Mouse (Mus musculus): Measurements from ENCODE around the gene Dennd2a.
"Not testable (repeated sequence)": the region's sequence is repeated elsewhere in the genome, so short reads cannot be mapped to it uniquely, and the experiment has no call there.

Dennd2a gene

DNA sequence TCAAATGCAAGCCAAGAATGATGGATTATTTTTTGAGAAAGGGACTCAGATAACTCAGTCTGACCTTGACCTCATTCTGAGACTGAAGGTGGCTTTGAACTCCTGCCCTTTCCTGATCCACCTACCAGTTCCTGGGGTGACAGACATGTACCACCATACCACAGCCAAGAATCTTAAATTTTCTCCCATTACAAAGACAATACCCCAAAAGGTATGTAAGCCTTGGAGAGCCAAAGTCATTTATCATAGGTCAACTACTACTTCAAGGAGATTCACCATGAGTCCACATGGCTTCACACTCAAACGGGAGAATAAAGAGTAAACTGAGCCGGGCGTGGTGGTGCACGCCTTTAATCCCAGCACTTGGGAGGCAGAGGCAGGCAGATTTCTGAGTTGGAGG, 107.1 kb downstream of the Dennd2a start:
- DNase-seq (ENCODE audit: low spot score): no peak

DNA sequence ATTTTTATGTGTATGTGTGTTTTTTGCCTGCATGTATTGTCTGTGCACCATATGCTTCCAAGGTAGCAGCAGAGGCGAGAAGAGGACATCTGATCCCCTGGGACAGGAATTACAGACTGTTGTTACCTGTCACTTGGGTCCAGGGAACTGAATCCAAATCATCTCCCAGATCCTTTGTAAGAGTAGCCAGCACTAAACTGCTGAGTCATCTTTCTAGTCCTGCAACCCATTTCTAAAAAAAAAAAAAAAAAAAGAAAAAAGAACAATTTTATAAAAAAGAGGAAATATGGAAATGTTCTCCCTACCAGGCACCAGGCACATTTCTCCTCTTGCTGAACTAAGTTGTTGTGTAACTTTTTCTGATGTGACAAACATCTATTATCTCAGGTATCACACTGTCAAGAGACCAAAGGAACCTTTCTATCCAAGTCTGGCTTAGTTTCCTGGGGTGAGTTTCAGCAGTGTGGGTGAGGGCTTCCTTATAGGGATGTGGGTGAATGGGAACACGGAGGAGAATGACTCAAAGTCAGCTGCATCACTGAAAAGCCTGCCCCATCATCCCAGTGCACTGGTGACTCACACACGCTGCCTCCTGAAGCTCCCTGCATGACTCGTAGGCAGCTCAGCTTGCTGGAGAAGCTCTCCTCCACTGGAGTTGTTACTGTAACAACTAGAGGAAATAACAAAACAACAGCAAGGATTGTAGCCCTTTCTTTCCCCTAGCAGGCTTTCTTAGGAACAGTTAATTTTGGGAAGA, 110.1 kb downstream of the Dennd2a start:
- DNase-seq (ENCODE audit: low spot score): peak; percentile 30

DNA sequence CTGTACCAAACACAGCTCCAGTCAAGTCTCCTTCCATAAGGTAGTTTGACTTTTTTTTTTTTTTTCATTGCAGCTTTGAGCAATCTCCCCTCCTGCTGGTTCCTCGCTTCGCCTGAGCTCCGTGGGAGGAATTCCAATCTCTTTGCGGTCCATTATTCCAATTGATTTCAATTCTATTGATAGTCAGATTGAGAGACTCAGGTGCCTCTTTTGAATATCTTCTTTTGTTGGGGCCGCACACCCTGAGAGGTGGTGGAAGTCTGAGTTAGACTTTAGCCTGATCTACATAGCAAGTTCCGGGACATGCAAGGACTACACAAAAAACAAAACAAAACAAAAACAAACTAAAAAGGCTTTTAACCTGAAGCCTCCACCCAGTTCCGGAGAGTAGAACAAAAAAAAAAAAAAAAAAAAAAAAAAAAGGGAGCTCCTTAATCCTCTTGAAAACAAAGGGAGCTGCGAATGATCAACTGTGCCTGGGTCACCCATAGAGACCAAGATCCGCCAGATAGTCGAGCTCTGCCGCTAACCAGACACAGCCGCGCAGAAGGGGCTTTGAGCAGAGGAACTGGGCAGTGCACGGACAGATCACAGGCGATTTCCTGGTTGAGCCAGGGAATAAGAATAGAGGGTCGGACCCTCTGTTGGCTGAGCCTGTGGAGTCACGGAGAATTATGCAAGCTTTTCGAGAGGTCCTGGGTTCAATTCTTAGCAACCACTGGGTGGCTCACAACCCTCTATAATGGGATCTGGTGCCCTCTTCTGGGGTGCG, 111.7 kb downstream of the Dennd2a start:
- DNase-seq (ENCODE audit: low spot score): no peak

DNA sequence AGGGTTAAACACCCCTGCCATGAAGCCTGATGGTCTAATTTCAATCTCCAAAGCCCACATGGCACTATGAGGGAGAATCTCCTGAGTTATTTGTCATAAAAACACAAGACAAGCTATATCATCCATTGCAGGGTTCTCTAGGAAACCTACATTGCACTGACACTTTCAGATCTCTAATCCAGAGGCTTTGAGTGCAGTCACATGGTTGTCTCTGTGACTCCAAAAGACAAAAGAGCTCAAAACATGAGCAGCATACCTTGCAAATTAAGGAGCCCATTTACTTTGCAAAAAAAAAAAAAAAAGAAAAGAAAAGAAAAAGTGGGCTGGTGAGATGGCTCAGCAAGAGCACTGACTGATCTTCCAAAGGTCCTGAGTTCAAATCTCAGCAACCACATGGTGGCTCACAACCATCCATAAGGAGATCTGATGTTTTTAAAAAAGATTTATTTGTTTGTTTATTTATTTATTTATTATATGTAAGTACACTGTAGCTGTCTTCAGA, 114.8 kb downstream of the Dennd2a start:
- no peak for DNase-seq (ENCODE audit: low spot score)

DNA sequence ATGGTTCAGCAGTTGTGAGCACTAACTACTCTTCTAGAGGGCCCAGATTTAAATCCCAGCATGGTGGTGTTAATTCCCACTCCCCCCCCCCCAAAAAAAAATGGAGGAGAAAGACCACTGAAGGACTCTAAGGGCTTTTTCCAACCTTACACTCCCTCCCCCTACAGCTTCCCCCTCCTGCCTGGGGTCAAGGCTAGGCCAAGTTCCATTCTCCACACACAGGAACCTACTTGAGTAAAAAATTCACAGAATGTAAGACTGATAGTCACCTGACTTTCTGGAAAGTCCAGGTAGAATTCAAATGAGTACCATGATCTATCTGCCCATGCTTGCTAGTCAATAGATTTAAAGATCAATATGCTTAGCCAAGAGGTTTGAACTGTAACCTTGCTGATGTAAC, 117.5 kb downstream of the Dennd2a start:
- no peak for DNase-seq (ENCODE audit: low spot score)

DNA sequence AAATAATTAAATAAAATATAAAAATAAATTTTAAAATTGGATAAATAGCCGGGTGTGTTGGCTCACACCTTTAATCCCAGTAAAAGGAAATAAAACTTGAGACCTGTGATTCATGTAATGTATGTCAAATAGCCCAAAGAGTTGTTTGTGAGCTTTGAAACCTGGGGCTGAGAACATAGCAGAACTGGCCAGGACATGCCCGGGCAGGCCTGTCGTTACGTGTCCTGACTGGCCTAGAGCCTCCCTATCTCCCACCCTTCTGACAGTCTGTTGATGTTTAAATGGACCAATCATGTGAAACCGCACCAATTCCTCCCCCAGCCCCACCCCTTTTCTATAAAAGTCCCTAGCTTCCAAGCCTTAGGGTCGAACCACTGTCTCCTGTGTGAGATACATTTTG, 120.1 kb downstream of the Dennd2a start:
- DNase-seq (ENCODE audit: low spot score): not testable (repeated sequence)

DNA sequence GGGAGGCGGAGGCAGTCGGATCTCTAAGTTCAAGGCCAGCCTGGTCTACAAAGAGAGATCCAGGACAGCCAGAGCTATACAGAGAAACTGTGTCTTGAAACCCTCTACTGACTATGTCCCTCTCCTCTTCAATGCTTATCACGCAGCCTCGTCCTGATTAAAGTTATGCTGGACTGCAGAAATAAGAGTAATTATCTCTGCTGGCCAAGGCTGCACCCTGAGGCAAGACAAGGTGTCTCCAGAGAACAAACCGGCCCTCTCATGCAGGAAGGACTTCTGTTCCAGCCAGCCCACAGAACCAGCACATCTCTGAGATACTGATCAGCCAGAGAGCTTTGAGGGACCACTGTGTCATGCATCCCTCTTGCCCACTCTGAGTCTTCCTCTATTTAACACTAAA, 121.8 kb downstream of the Dennd2a start:
- no peak for DNase-seq (ENCODE audit: low spot score)

DNA sequence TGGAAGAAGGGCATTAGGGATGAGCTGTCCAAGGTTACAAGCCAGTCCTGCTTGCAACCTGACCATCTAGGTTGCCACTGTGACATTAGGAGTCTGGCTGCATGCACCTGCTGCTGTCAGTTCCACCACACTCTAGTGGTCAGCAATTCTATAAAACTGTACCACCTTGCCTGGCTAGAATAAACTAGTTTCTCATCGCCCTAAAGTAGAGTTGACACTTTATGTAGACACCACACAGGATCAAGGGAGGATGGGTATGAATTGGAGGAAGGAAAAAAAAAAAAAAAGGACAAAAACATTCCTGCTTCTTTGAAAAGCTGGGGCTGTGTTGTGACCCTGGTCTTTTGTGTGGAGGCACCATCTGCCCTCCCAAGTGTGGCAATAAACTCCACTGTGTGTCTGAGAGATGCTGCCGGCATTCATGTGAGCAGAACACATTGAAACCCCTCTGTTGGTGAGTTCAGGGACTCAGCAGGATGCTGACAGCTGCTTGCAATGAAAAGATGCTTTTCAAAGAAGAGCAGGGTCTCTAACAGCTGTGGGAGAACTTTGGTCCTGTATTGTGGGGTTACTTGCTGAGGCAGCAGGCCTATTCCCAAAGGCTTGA, 122.7 kb downstream of the Dennd2a start:
- no peak for DNase-seq (ENCODE audit: low spot score)

DNA sequence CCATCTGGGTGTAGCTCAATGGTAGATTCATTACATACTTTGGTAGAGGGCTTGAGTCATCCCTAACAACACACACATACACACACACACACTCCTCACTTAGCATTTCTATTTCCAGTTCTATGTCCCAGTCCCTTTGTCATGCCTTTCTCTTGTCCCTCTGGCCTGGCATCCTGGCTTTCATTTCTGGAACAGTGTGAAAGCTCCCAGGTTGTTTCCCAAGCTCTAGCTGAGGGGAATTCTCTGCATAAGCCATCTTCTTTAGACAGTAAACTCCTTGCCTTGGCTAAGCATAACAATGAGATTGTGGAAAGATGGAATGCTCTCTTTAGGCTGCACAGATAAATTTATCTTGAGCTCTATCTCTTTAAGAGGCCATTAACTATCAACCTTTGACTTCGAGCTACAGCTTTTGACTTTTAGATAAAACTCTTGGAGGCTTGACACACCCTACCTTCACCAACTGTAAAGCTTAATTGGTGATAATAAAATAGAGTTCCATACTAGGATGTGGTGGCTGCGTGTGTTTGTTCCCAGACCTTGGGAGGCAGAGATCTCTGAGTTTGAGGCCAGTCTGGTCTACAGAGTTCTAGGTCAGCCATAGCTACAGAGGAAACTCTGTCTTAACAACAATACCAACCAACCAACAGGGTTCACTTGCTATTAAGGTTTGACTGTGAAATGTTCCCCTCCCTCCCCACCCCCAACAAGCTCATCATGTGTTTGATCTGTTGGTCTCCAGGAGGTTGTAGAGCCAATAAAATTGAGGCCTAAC, 123.4 kb downstream of the Dennd2a start:
- no peak for DNase-seq (ENCODE audit: low spot score)

DNA sequence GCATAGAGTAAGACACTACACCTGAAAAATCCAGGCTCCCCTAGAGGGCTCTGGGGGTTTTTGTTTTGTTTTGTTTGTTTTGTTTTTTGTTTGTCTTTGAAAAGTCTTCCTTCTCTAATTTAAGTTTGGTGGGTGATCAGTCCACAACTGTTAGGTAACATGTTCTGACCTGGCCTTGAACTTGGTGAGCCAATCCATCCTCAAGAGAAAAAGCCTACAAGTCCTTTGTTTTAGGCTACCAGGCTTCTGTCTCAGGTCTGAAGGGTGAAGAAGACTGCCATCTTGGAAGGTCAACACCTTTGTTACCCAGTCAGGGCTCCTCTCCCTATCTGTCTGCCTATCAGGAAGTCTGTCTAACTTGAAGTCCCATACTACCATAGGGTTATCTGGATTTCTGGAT, 124.0 kb downstream of the Dennd2a start:
- DNase-seq (ENCODE audit: low spot score): no peak

DNA sequence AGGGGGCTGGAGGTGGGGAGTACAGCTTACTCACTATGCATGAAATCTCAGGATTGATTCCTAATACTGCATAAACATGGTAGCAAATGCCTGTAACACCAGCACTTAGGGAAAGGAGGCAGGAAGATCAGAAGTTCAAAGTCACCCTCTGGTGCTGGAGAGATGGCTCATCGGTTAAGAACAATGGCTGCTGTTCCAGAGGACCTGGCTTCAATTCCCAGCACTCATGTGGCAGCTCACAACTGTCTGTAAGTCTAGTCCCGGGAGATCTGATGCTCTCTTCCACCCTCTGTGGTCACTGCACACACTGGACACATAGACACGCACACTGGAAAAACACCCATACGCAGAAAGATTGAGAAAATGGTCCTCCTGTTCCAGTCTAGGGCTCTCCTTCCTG, 124.5 kb downstream of the Dennd2a start:
- DNase-seq (ENCODE audit: low spot score): no peak

DNA sequence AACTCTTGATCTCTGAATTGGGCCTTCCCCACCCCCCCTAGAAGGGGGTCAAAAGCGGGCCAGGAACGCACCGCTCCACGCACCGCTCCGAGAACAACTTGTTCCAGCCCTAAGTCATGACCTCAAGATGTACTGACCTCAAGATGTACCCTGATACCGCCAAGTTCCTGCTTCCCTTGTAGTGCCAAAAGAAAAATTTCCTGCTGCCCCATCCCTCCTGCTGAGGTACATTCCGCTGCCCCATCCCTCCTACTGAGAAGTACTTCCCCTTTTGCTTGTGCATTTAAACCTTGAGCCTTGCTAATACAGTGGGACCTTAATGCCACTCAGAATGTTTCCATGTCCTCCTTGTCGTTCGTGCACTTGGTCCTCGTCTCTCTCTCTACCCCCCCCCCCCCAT, 126.9 kb downstream of the Dennd2a start:
- no peak for DNase-seq (ENCODE audit: low spot score)

DNA sequence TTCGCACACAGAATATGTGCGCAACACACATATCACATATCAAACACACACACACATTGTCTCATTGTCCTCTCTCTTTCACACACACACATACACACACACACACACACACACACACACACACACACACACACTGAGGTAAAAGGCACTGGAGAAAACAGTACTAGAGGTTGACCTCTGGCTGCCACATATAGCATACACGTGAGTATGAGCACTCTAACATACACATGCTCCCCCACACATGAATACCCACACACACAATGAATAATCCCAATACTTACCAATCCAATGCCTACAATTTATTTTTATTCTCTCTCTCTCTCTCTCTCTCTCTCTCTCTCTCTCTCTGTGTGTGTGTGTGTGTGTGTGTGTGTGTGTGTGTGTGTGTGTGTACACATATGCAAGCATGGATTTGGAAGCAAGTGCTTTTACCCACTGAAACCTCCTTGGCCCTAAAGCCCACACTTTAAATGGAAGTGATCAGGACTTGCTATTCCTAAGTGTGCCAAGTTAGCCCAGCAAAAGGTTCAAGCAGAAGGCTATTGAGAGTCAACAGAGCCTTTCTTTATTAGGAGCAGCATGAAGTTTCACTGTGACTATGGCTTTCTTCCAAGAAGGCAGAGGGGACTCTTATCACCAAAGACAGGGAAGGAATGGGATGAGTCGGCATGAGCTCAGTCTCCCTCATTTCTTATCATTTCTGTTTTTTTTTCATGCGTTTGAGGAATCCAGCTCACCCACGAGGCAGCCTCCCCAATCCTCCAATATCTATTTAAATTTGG, 128.5 kb downstream of the Dennd2a start:
- DNase-seq (ENCODE audit: low spot score): no peak

DNA sequence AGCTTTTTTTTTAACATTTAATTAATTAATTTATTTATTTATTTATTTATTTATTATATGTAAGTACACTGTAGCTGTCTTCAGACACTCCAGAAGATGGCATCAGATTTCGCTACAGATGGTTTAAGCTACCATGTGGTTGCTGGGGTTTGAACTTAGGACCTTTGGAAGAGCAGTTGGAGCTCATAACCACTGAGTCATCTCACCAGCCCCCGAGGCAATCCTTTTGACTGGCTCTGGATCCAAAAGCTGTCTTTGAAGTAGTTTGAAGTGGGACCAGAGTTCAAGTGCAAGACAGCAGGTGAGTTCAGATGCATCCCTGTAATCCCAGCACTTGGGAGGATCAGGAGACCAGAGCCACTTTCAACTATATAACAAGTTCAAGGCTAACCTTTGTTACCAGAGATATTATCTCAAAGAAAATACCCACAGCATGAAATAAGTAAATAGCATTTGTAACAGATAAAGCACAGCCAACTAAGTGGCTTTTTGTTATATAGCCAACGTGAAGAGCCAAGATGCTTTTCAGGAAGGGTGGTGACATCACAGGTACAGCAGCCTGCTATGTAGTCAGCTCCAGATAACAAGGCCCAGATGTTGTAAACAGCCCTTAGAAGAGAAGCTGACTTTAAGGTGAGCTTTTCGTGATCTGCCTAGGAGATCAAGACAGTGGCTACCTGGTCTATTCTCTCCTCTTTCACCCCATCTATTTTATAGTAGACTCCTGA, 130.2 kb downstream of the Dennd2a start:
- no peak for DNase-seq (ENCODE audit: low spot score)

DNA sequence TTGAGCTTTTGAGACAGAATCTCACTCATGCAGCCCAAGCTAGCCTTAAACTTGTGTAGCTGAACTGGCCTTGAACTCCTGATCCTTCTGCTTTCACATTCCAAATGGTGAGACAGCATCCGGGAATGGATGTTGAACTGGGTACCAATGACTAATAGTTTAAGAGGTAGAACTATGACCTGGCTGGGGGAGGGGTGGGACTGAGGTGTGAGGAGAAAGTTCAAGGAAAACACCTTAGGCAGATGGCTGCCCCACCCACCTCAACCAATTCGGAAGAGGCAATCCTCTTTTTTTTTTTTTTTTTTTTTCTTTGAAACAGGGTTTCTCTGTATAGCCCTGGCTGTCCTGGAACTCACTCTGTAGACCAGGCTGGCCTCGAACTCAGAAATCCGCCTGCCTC, 130.9 kb downstream of the Dennd2a start:
- no peak for DNase-seq (ENCODE audit: low spot score)

DNA sequence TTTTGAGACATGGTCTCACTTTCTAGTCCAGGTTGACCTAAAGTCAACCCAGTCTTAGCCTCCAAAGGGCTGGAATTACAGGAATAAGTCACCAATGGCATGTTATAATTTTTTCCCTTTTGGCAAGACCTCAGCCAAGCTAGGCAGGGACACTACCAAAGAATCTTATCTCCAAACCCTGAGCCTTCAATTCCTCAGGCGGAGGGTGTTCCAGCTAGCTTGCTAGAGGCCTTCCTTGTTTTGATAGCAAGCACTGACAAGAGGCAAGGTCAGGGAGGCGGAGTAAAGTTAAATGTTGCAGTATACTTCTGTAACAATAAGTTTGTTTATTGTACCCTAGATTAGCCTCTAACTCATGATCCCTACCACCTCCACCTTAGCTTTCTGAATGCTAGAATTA, 132.5 kb downstream of the Dennd2a start:
- DNase-seq (ENCODE audit: low spot score): no peak

DNA sequence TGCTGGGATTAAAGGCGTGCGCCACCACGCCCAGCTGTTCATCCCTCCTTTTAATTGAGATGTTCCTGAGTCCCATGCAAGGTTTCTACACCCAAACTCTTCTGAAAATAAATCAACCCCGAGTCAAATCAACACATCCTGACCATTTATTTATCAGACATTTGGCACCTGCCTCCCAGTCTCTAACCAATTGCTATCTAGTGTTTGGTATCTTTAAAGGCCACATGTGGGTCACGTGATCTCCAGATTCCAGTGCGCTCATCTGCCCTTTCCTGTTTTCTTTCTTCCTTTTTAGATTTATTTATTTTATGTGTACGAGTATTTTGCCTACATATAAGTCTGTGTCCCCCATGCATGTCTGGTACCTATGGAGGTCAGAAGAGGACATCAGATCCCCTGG, 134.0 kb downstream of the Dennd2a start:
- no peak for DNase-seq (ENCODE audit: low spot score)

DNA sequence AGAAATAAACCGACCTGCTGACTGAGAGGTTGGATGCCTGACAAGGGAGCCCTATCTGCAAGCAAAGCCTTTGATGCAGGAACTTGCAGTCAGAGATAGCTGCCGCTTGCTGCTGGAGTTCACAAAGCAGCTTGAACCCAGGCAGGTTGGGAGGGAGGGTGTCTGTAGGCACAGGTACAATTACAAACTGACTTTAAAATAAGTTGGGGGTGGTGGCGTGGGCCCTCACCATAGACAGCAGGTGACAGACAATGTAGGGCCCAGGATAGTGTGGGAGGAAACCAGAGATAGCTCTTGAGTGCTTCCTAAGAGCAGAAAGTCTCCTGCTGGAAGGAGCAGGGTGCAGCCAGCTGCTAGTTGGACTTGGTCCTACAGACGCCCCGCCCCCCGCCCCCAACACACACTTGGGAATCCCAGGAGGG, 134.5 kb downstream of the Dennd2a start:
- no peak for DNase-seq (ENCODE audit: low spot score)

DNA sequence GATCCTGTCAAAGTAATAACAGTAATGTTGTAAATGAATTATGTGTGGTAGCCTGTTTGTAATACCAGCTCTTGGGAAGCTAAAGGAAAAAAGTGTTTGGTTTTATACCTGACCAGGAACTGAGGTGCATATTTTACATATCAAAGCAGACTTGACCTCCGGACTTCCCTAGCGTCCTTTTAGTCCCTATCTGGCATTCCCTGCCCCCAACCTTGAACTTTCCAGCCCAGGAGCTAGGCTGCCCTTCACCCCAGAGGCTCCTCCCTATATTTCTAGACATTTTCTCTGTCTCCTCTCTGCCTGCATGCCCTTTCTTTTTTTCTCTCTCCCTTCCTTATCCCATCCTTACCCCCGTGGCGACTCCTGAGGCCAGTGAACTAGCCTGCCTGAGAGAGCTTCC, 136.8 kb downstream of the Dennd2a start:
- DNase-seq (ENCODE audit: low spot score): no peak

DNA sequence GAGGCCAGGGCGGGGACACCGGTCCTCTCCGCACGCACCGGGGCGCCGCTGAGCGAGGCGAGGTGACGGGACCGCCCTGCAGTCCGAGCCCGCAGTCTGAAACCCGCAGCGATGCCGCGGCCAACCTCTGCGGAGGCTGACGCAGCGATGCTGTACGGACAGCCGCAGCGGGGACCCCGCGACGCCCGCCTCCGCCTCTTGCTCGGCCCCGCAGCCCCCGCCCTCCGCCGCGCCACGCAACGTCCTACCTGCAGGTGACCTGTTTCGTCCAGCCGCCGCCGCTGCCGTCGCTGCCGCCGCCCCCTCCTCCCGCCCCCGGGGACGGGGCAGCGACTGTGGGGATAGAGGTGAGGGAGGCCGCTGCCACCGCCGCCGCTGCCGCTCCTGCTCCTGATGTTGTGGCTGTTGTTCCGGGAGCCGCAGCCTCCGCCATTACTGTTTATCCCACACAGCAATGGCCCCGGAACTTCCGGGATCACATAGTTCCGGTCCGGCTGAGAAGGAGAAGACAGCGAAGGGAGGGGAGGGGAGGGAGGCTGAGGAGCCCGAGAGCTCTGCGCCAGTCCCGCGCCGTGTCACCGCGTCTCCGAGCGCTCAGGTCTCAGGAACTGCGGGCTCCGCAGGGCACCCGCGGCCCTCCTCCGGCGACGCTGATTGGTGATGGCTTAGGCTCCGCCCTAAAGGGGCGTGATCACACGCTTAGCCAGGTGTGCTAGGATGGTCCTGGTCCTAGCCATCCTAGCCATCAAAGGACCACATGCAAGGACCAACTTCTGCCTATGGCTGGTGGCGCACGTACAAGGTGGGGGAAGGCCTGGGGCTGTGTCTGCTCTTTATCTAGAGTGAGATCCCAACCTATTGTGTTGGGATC, 137.6 kb downstream of the Dennd2a start, which contains the start of gene Mkrn1:
TSS of gene Mkrn1 (minus strand) at position 612 of the 871 bp plus-strand sequence.
- peak; percentile 81 for DNase-seq (ENCODE audit: low spot score)

Data from adipocyte (in vitro differentiated cells).